Mouse (Mus musculus): Measurements from ENCODE around the gene P3h2. TPM values are rescaled to one million over a fixed set of nuclear protein-coding genes. Genes with fewer than 3 reads are reported as not detected.

P3h2 gene
- polyA plus RNA-seq, 1 experiment from 2014 or later = 5.3 TPM

DNA sequence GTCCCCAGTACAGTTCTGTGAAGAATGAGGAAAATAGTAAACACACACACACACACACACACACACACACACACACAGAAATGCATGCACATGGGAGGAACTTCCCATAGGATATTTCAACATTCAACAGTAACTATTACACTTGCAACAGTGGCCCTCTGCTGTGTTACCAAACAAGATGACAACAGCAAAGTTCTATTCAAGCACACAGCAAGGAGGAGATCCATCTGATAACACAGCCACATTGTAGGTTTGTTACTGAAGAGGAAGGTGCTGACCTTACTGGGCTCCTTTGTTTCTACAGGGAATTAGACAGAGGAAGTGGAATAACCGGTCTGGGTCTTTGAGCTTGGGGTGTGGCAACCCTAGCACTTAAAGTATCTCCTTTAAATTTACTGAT, 157.5 kb downstream of the P3h2 start:
- H3K4me3 ChIP-seq (ENCODE audit: low read depth, low read length) = no peak overlapping the region
- 76% methylated on average over 1 of the region's 1 CpGs for WGBS
- no peaks in the 10 kb centered on the region for H3K27me3 ChIP-seq (ENCODE audit: control insufficient read depth, insufficient read depth, low read length)
- no peak overlapping the region for H3K9ac ChIP-seq (ENCODE audit: low read length)
- H3K27ac ChIP-seq (replicated peaks; ENCODE audit: low read depth, low read length) = no peak overlapping the region
- no peaks in the 10 kb centered on the region for H3K36me3 ChIP-seq (ENCODE audit: control insufficient read depth, insufficient read depth, low read length)
- DNase-seq (ENCODE audit: low spot score) (no peak), ATAC-seq (ENCODE audit: insufficient number of reproducible peaks, low FRiP score, low TSS enrichment, low read depth) (no peak)
- no peaks in the 10 kb centered on the region for H3K9me3 ChIP-seq (ENCODE audit: control insufficient read depth, low read length)
- H3K4me1 ChIP-seq (ENCODE audit: control insufficient read depth, insufficient read depth, low read length) = no peaks in the 10 kb centered on the region
- H3K4me2 ChIP-seq (ENCODE audit: low read depth, severe bottlenecking) = no peak overlapping the region

DNA sequence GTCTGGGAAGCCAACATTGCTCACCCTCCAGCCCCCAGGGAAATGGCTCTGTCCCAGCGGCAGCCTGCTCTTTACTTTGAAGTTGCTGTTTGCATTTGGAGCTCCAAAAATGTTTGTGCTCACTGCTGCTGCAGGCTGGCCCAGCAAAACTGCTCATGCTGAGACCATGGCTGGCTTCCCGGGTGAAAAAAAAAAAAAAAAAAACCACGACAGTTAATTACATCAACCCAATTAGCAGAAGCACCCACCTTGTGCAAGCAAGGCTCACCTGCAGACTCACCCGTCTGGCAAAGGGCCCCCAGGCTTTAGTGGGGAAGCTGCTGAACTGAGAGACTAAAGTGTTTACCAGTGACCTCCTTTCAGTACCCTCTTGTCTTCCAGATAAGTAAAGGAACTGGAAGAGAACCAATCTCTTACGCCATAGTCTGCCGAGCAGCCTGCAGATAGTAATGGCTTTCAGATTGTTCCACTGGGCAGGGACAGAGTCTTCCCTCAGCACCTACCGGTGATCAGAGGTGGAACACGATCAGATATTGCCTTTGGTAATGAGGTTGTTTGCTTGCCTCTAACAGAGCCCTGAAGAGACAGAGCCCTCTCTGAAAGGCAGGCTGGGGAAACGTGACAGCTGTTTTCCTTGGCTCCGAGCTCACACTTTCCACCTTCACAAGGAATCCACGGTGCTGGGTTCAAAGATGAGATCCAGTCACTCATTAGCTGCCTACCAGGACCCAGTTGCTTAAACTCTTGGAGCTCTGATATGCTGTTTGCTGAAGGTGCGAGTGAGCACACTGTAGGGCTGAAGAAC, 160.2 kb downstream of the P3h2 start:
- no peak for DNase-seq (ENCODE audit: low spot score)
- Histone ChIP-seq H3K27me3 (ENCODE audit: control insufficient read depth, insufficient read depth, low read length) (no peaks in the 10 kb centered on the region), H3K4me2 (ENCODE audit: low read depth, severe bottlenecking) (no peak overlapping the region), H3K36me3 (ENCODE audit: control insufficient read depth, insufficient read depth, low read length) (no peaks in the 10 kb centered on the region), H3K4me1 (ENCODE audit: control insufficient read depth, insufficient read depth, low read length) (no peaks in the 10 kb centered on the region), H3K9ac (ENCODE audit: low read length) (no peak overlapping the region), H3K9me3 (ENCODE audit: control insufficient read depth, low read length) (no peaks in the 10 kb centered on the region), H3K4me3 (ENCODE audit: low read depth, low read length) (no peak overlapping the region), H3K27ac (replicated peaks; ENCODE audit: low read depth, low read length) (no peak overlapping the region)
- no peak for ATAC-seq (ENCODE audit: insufficient number of reproducible peaks, low FRiP score, low TSS enrichment, low read depth)
- WGBS = 42% methylated on average over 12 of the region's 12 CpGs

DNA sequence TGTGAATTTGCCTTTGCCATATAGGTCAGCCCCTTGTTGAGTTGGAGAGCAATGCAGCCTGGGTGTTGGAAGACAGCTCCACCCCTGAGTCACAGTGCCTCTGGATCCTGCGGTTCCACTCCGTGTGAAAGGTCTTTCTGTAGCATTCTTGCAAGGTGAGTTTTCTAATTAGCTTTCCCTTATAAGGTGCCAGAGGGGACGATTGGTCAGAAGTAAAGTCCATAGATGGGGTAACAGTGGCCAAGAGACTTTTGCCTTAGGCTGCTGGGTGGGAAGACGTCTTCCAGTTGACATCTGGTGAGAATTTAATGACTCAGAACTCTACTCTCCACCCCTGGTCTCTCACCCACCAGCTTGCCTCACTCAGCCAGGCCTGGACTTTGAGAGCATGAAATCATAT, 163.3 kb downstream of the P3h2 start:
- Histone ChIP-seq H3K36me3 (ENCODE audit: control insufficient read depth, insufficient read depth, low read length) (no peaks in the 10 kb centered on the region), H3K27ac (replicated peaks; ENCODE audit: low read depth, low read length) (no peak overlapping the region), H3K4me3 (ENCODE audit: low read depth, low read length) (no peak overlapping the region), H3K4me2 (ENCODE audit: low read depth, severe bottlenecking) (no peak overlapping the region), H3K9ac (ENCODE audit: low read length) (no peak overlapping the region), H3K9me3 (ENCODE audit: control insufficient read depth, low read length) (no peaks in the 10 kb centered on the region), H3K27me3 (ENCODE audit: control insufficient read depth, insufficient read depth, low read length) (no peaks in the 10 kb centered on the region), H3K4me1 (ENCODE audit: control insufficient read depth, insufficient read depth, low read length) (no peaks in the 10 kb centered on the region)
- no peak for DNase-seq (ENCODE audit: low spot score)
- ATAC-seq (ENCODE audit: insufficient number of reproducible peaks, low FRiP score, low TSS enrichment, low read depth) = no peak
- WGBS = 65% methylated on average over 4 of the region's 4 CpGs

DNA sequence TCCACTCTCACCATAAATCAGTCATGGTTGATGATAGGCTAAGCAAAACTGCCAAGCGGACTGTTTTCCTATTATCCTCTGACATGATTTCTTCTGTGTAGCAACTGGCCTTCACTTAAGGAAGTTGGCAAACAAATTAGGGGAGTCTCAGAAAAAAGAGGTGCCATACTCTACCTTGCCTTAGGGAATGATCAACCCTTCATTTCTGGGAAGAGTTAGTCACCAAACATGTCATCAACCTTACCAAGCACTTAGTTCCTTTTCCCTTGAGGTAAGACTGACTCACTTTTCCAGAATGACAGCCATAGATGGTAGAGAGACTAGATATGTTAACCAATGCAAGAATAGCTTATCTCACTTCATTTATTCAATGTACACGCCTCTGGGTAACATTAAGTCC, 171.4 kb downstream of the P3h2 start:
- Histone ChIP-seq H3K4me3 (ENCODE audit: low read depth, low read length) (no peak overlapping the region), H3K9ac (ENCODE audit: low read length) (no peak overlapping the region), H3K4me1 (ENCODE audit: control insufficient read depth, insufficient read depth, low read length) (no peaks in the 10 kb centered on the region), H3K4me2 (ENCODE audit: low read depth, severe bottlenecking) (no peak overlapping the region), H3K27me3 (ENCODE audit: control insufficient read depth, insufficient read depth, low read length) (no peaks in the 10 kb centered on the region), H3K27ac (replicated peaks; ENCODE audit: low read depth, low read length) (no peak overlapping the region), H3K9me3 (ENCODE audit: control insufficient read depth, low read length) (no peaks in the 10 kb centered on the region), H3K36me3 (ENCODE audit: control insufficient read depth, insufficient read depth, low read length) (no peaks in the 10 kb centered on the region)
- 72% methylated on average over 2 of the region's 2 CpGs for WGBS
- DNase-seq (ENCODE audit: low spot score) = no peak
- ATAC-seq (ENCODE audit: insufficient number of reproducible peaks, low FRiP score, low TSS enrichment, low read depth) = no peak

DNA sequence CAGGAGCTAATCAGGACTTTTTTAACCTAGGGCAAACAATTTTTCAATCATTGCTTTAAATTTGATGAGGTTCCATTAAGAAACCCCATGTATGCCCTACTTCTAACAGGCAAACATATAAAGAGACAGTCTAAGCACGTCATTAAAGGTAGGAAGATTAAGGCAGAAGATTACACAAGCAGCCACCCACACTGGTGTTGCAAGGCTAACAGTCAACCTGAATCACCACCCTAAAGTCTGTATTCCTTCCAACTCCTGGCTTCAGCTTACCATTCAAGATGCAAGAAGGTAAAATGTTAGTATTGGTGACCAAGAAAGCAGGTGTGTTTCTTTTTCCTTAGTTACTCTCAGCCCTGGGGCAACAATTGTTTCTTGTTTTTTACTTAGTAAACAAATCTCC, 193.4 kb downstream of the P3h2 start:
- Histone ChIP-seq H3K9ac (ENCODE audit: low read length) (no peak overlapping the region), H3K4me1 (ENCODE audit: control insufficient read depth, insufficient read depth, low read length) (no peaks in the 10 kb centered on the region), H3K27me3 (ENCODE audit: control insufficient read depth, insufficient read depth, low read length) (no peaks in the 10 kb centered on the region), H3K9me3 (ENCODE audit: control insufficient read depth, low read length) (no peaks in the 10 kb centered on the region), H3K36me3 (ENCODE audit: control insufficient read depth, insufficient read depth, low read length) (no peaks in the 10 kb centered on the region), H3K27ac (replicated peaks; ENCODE audit: low read depth, low read length) (no peak overlapping the region), H3K4me2 (ENCODE audit: low read depth, severe bottlenecking) (no peak overlapping the region), H3K4me3 (ENCODE audit: low read depth, low read length) (no peak overlapping the region)
- ATAC-seq (ENCODE audit: insufficient number of reproducible peaks, low FRiP score, low TSS enrichment, low read depth) (no peak), DNase-seq (ENCODE audit: low spot score) (no peak)
- 60% methylated on average over 1 of the region's 1 CpGs for WGBS

Measured in limb, embryonic 11.5 days (tissue).